Mouse (Mus musculus): ENCODE results near the gene Lpcat1.

GRCm38 (mm10) chr13:73483331-73483730 is 16.3 kb downstream of the Lpcat1 start:
- TF ChIP-seq CTCF (IDR thresholded peaks at IDR 0.05; ENCODE audit: borderline replicate concordance, control insufficient read depth, extremely low read depth, insufficient read depth, low read length, poor library complexity) (no peak), POLR2A (IDR thresholded peaks at IDR 0.05; ENCODE audit: control insufficient read depth, extremely low read depth, insufficient read depth, low read length, poor library complexity) (no peak)
